Mouse (Mus musculus) ES-CJ7 (cell line): Measurements from ENCODE around the gene 1700017N19Rik.

ENCODE experiments used
- DNase-seq: peaks from one replicate; pipeline ENCODE4 v3.0.0; 2011; ENCODE audit warnings: low read depth, low spot score

Gene 1700017N19Rik

DNA sequence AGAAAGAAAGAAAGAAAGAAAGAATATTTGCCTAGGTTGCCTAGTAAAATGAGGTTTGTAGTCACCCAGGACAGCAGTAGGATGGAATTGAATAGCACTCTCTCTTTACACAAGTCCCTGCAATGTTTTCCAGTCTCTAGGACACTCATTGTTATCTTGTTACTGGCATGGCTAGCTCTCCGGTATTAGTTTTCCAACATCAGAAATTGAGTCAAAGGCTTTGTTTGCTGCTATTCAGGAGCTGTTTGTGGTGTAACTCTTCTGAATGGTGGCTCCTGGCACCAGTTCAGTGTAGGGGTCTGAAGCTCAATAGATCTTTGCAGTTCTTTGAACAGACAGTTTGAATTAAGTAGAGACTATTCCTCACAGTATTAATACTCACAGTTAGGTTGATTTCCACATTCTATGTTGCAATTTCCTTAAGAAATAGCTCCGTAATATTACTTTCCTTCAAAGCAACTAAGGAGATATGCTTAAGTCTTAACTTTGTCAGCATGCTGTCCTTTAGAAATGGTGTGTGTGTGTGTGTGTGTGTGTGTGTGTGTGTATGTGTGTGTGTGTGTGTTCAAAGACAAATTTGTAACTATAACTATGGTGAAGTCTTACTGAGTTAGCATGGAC, 71.8 kb downstream of the 1700017N19Rik start:
- DNase-seq: no peak
